Mouse (Mus musculus): ENCODE measurements around the gene Eif4g1. TPM values are rescaled to one million over a fixed set of nuclear protein-coding genes. Genes with fewer than 3 reads are reported as not detected.

The Eif4g1 gene
- polyA plus RNA-seq, 1 experiment: 119 TPM

GRCm38 (mm10) chr16:20712190-20712589, 44.1 kb downstream of the Eif4g1 start:
- no peak for TF ChIP-seq POLR2A (IDR thresholded peaks at IDR 0.05; ENCODE audit: borderline replicate concordance, low read depth, low read length)
- TF ChIP-seq CTCF (IDR thresholded peaks at IDR 0.05; ENCODE audit: low read depth, low read length): no peak
- Histone ChIP-seq H3K27ac (ENCODE audit: insufficient read depth, low read depth, low read length) (no peak overlapping the region), H3K4me1 (ENCODE audit: control insufficient read depth, insufficient read depth, low read length) (no peaks in the 10 kb centered on the region), H3K4me3 (ENCODE audit: insufficient read depth, low read length) (no peak overlapping the region)

DNA sequence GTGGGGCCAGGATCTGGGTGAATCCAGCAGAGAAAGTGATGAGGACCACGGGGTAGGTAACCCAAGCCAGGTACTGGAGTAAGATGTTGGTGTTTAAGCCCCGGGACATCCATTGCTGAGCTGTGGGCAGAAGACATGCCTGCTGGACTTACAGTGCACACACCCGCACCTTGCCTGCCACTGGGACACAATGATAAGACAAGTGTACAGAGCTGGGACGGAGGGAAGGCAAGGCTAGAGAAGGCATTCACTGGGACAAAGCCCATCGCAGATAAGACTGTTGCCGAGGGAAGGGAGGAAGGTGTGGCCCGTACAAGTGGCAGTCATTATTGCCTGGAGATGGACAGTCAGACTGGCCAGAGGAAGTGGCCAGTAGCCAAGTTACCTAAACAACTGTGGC, 44.8 kb downstream of the Eif4g1 start:
- H3K4me1 ChIP-seq (ENCODE audit: control insufficient read depth, insufficient read depth, low read length): no peaks in the 10 kb centered on the region
- TF ChIP-seq CTCF (IDR thresholded peaks at IDR 0.05; ENCODE audit: low read depth, low read length) (no peak), POLR2A (IDR thresholded peaks at IDR 0.05; ENCODE audit: borderline replicate concordance, low read depth, low read length) (no peak)
- H3K27ac ChIP-seq (ENCODE audit: insufficient read depth, low read depth, low read length): no peak overlapping the region
- no peak overlapping the region for H3K4me3 ChIP-seq (ENCODE audit: insufficient read depth, low read length)

DNA sequence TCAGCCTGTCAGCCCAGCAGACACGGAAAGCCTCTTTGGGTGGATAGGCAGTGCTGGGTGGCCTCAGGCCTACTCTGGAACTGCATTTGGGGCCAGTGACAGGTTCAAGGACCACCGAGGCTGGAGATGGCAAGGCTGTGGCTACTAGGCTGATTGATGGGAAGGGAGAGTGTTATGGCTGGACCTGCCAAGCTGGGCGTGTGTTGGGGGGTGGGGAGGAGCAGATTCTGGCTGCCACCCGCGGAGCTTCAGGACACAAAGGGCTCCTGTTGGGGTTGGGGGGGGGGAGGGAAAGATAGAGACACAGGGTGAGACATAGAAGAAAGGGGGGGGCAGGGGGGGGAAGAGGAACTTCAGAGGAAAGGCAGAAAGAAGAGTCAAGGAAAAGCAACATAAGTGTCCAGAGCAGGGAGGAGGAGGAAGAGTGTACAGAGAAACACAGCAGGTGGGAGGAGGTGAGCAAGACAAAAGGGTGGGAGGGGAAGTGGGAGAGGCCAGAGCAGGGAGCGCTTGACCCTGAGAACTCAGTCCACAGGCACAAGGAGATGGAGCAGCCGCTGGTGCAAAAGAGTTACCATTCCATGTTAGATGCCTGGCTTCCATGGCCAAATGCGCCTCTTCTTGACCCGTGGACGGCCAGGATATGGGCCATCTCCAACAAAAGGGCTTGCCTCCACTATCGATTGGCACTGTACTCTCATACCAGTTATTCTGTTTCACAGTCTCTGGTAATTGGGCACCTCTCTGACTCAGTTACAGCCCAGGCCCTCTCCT, 46.4 kb downstream of the Eif4g1 start:
- Histone ChIP-seq H3K4me3 (ENCODE audit: insufficient read depth, low read length) (no peak overlapping the region), H3K4me1 (ENCODE audit: control insufficient read depth, insufficient read depth, low read length) (peaks cover 2% of the 10 kb centered on the region; the same call in 1 of the 2 replicates), H3K27ac (ENCODE audit: insufficient read depth, low read depth, low read length) (no peak overlapping the region)
- no peak for TF ChIP-seq POLR2A (IDR thresholded peaks at IDR 0.05; ENCODE audit: borderline replicate concordance, low read depth, low read length)
- TF ChIP-seq CTCF (IDR thresholded peaks at IDR 0.05; ENCODE audit: low read depth, low read length): no peak

DNA sequence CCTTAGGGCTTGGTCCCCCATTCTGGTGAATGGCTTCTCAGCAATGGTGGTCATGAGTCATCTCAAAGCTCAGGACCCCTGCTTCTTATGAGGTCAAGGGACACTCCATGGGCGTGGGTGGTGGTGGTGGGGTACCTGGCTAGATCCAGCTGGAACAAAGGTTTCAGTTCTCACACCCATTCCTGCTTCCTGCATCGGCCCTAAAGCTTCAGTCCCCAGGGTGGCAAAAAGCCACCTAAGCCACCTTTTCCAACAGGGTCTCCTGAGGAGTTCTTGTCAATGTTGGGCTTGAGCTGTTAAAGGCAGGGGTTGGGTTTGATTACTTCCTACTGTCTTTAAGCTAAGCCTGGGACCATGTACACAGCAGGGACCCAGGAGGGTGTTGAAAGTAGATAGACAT, 47.0 kb downstream of the Eif4g1 start:
- no peak overlapping the region for H3K27ac ChIP-seq (ENCODE audit: insufficient read depth, low read depth, low read length)
- H3K4me1 ChIP-seq (ENCODE audit: control insufficient read depth, insufficient read depth, low read length): peaks cover 2% of the 10 kb centered on the region; the same call in 1 of the 2 replicates
- no peak overlapping the region for H3K4me3 ChIP-seq (ENCODE audit: insufficient read depth, low read length)
- no peak for TF ChIP-seq CTCF (IDR thresholded peaks at IDR 0.05; ENCODE audit: low read depth, low read length)
- TF ChIP-seq POLR2A (IDR thresholded peaks at IDR 0.05; ENCODE audit: borderline replicate concordance, low read depth, low read length): no peak

GRCm38 (mm10) chr16:20715566-20715965, 47.5 kb downstream of the Eif4g1 start:
- Histone ChIP-seq H3K4me1 (ENCODE audit: control insufficient read depth, insufficient read depth, low read length) (peaks cover 2% of the 10 kb centered on the region; the same call in 1 of the 2 replicates), H3K4me3 (ENCODE audit: insufficient read depth, low read length) (peak overlapping the region; percentile 70), H3K27ac (ENCODE audit: insufficient read depth, low read depth, low read length) (no peak overlapping the region)
- TF ChIP-seq POLR2A (IDR thresholded peaks at IDR 0.05; ENCODE audit: borderline replicate concordance, low read depth, low read length) (no peak), CTCF (IDR thresholded peaks at IDR 0.05; ENCODE audit: low read depth, low read length) (no peak)

GRCm38 (mm10) chr16:20715976-20716840, 48.1 kb downstream of the Eif4g1 start:
- Histone ChIP-seq H3K27ac (ENCODE audit: insufficient read depth, low read depth, low read length) (no peak overlapping the region), H3K4me3 (ENCODE audit: insufficient read depth, low read length) (peak overlapping the region; percentile 70), H3K4me1 (ENCODE audit: control insufficient read depth, insufficient read depth, low read length) (peaks cover 2% of the 10 kb centered on the region; the same call in 1 of the 2 replicates)
- TF ChIP-seq CTCF (IDR thresholded peaks at IDR 0.05; ENCODE audit: low read depth, low read length) (no peak), POLR2A (IDR thresholded peaks at IDR 0.05; ENCODE audit: borderline replicate concordance, low read depth, low read length) (no peak)

- TF ChIP-seq POLR2A (IDR thresholded peaks at IDR 0.05; ENCODE audit: borderline replicate concordance, low read depth, low read length): no peak
- TF ChIP-seq CTCF (IDR thresholded peaks at IDR 0.05; ENCODE audit: low read depth, low read length): no peak
- H3K27ac ChIP-seq (ENCODE audit: insufficient read depth, low read depth, low read length): no peak overlapping the region
- H3K4me1 ChIP-seq (ENCODE audit: control insufficient read depth, insufficient read depth, low read length): peaks cover 2% of the 10 kb centered on the region; the same call in 1 of the 2 replicates
- H3K4me3 ChIP-seq (ENCODE audit: insufficient read depth, low read length): peak overlapping the region; percentile 70
Observed at GRCm38 (mm10) chr16:20716841-20717180, 48.7 kb downstream of the Eif4g1 start.

GRCm38 (mm10) chr16:20717181-20717977, 49.3 kb downstream of the Eif4g1 start, which contains the start of the genes Polr2h and Clcn2:
Polr2h (plus strand) TSS chr16:20717665.
Clcn2 (minus strand) TSS chr16:20717746.
- H3K4me1 ChIP-seq (ENCODE audit: control insufficient read depth, insufficient read depth, low read length): peaks cover 2% of the 10 kb centered on the region; the same call in 1 of the 2 replicates
- peak within 1 kb of the TSS; percentile 70 for H3K4me3 ChIP-seq (ENCODE audit: insufficient read depth, low read length)
- no peak for TF ChIP-seq CTCF (IDR thresholded peaks at IDR 0.05; ENCODE audit: low read depth, low read length)
- no peak for TF ChIP-seq POLR2A (IDR thresholded peaks at IDR 0.05; ENCODE audit: borderline replicate concordance, low read depth, low read length)
- peak within 1 kb of the TSS; percentile 64 for H3K27ac ChIP-seq (ENCODE audit: insufficient read depth, low read depth, low read length)

GRCm38 (mm10) chr16:20717978-20718670, 50.0 kb downstream of the Eif4g1 start:
- peaks cover 2% of the 10 kb centered on the region; the same call in 1 of the 2 replicates for H3K4me1 ChIP-seq (ENCODE audit: control insufficient read depth, insufficient read depth, low read length)

More at GRCm38 (mm10) chr16:20717978-20718670, 50.0 kb downstream of the Eif4g1 start:
- H3K4me3 ChIP-seq (ENCODE audit: insufficient read depth, low read length): peak overlapping the region; percentile 70
- peak overlapping the region; percentile 64 for H3K27ac ChIP-seq (ENCODE audit: insufficient read depth, low read depth, low read length)
- TF ChIP-seq CTCF (IDR thresholded peaks at IDR 0.05; ENCODE audit: low read depth, low read length): no peak
- no peak for TF ChIP-seq POLR2A (IDR thresholded peaks at IDR 0.05; ENCODE audit: borderline replicate concordance, low read depth, low read length)

All from bone marrow macrophage, adult 2 months (primary cell).